In the genomic region with DNA sequence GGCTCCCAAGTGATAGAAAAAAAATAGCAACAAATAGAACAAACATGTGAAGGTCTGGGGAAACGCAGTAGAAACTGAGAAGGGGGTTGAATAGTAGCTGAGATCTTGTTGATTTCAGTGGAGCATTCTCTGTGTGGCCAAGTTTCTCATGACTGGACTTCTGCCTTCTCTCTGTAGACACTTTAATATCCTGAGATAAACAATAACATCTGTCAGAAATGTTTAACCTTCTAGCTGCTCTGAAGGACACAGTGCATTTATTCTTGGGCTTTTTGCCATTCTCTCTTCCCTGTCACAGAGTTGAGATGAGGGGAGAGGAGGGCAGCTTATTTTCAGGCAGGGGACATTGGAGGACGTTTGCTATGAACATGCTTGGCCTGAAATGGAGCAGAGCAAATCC, we compare ENCODE assay signal across 14 mouse cellular contexts.
"Had no signal": no experiment of that assay in that cellular context is flagged by ENCODE, and none has a peak within 500 bp of the region (broad histone marks: within the 10 kb centered on the region; RNA-seq: fewer than 3 reads in every experiment).

No protein-coding gene starts in this region.

- H3K4me3 ChIP-seq: hindbrain, embryonic 15.5 days; limb, embryonic 13.5 days; midbrain, embryonic 10.5 days; myocyte; neural tube, embryonic 15.5 days had no signal

- H3K27ac ChIP-seq: hindbrain, embryonic 15.5 days; limb, embryonic 13.5 days; liver, embryonic 14.5 days; midbrain, embryonic 10.5 days; neural tube, embryonic 15.5 days had no signal

- H3K9me3 ChIP-seq: hindbrain, embryonic 15.5 days; limb, embryonic 13.5 days; midbrain, embryonic 10.5 days; neural tube, embryonic 15.5 days had no signal

- H3K4me2 ChIP-seq: hindbrain, embryonic 15.5 days; limb, embryonic 13.5 days; neural tube, embryonic 15.5 days had no signal

- H3K4me1 ChIP-seq: hindbrain, embryonic 15.5 days; limb, embryonic 13.5 days; neural tube, embryonic 15.5 days had no signal

- H3K36me3 ChIP-seq: hindbrain, embryonic 15.5 days; limb, embryonic 13.5 days; midbrain, embryonic 10.5 days; neural tube, embryonic 15.5 days had no signal

- H3K9ac ChIP-seq: hindbrain, embryonic 15.5 days; limb, embryonic 13.5 days; liver, embryonic 14.5 days; neural tube, embryonic 15.5 days had no signal

- DNase-seq: kidney, adult 18-20 months; left cerebral cortex, postnatal 4 days; lung, postnatal 36 days; midbrain, embryonic 14.5 days; right cerebral cortex, adult 18-20 months; right cerebral cortex, postnatal 25 days; thymus, adult 18-20 months; thymus, postnatal 14 days had no signal

- H3K27me3 ChIP-seq: hindbrain, embryonic 15.5 days; limb, embryonic 13.5 days; neural tube, embryonic 15.5 days had no signal
